Mouse (Mus musculus): ENCODE measurements around the gene Gm19410.

DNA sequence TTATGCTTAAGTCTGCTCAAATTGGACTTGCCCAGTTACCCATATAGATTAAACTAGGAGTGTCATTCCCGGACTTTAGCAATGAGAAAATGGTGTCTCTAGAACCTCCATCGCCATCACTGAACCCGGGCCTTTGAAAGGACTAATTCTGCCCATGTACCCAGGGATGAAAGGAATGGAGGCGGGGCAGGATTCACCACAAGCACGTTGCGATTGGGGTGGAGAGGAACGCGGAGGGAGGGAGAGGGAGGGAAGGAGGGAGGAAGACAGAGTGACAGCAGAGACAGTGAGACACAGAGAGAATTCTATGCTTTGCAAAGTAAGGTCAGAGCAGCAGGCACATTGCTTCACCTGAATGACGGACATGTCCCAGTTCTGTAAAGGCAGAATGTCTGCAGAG lies 570 bp upstream of the Gm19410 start:
- TF ChIP-seq CTCF (IDR thresholded peaks at IDR 0.05; ENCODE audit: control insufficient read depth, insufficient read depth, insufficient read length) (no peak), MAX (IDR thresholded peaks at IDR 0.05) (no peak), MYOG (IDR thresholded peaks at IDR 0.05; ENCODE audit: control insufficient read depth, extremely low read depth, insufficient read length) (no peak), FOSL1 (IDR thresholded peaks at IDR 0.05; ENCODE audit: insufficient read depth, low read length, poor library complexity, severe bottlenecking) (no peak), CEBPB (IDR thresholded peaks at IDR 0.05; ENCODE audit: low read depth) (no peak)
